Mouse (Mus musculus) C2C12 (cell line): Measurements from ENCODE around the gene Mrps15.

Experiments used
- CTCF ChIP-seq: IDR thresholded peaks from one replicate; pipeline ENCODE4 v1.5.1; 2011; ENCODE audit not compliant: control insufficient read depth, insufficient read depth, insufficient read length
- MAX ChIP-seq: IDR thresholded peaks from one replicate; pipeline ENCODE4 v1.6.1; 2011; ENCODE audit warnings: mild to moderate bottlenecking, control low read depth
- MYOG ChIP-seq: IDR thresholded peaks from one replicate; pipeline ENCODE4 v1.6.1; 2011; ENCODE audit not compliant: control insufficient read depth, insufficient read length; ENCODE audit errors: extremely low read depth
- USF1 ChIP-seq: IDR thresholded peaks from one replicate; pipeline ENCODE4 v1.6.1; 2011; ENCODE audit warnings: low read depth, mild to moderate bottlenecking, control low read depth, moderate library complexity

GRCm38 (mm10) chr4:126035413-126035812, 11.3 kb upstream of the Mrps15 start:
- TF ChIP-seq MAX (no peak), USF1 (no peak), MYOG (no peak), CTCF (no peak)
